Mouse (Mus musculus): ENCODE measurements around the gene Olfr620.

Olfr620 gene

DNA sequence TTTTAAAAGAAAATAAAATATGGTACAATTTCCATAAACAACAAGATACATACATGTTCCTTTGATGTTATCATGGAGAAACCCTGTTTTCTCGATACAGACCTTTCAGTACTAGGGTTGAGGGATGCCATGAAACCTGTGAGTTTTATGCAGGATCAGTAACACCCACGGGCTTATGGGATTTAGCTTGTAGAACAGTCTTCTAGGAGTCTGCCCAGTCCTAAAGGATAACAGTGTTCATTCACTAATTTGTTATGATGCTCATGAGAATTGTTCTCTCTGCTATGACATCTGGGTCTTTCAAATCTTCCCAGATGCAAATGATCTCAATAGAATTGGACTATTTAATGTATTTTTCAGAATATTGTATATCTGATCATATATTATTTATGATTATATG lies at the start of gene Olfr620:
Gene Olfr620, minus strand, starts transcription at position 101 of the 400 bp plus-strand sequence.
- DNase-seq (ENCODE audit: low spot score in 2 of 2) = no peak

DNA sequence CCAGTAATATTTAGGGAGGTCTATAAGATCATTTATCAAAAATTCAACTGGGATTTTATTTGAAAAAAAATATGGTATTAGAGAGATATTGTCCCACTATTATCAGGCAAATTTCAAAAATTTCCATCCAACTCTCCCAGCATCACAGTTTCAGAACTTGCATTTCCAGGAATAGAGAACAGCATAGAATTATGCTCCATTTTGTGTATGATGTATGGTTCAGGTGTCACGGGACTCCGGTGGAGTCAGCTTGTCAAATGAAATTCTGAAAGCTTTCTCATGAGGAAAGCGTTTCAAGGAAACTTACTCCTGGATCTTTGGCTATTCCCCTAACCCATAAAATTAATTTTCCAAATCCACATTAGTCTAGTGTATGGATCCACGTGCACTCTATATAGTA lies 31.7 kb upstream of the Olfr620 start:
- DNase-seq (ENCODE audit: low spot score in 2 of 2) = no peak

DNA sequence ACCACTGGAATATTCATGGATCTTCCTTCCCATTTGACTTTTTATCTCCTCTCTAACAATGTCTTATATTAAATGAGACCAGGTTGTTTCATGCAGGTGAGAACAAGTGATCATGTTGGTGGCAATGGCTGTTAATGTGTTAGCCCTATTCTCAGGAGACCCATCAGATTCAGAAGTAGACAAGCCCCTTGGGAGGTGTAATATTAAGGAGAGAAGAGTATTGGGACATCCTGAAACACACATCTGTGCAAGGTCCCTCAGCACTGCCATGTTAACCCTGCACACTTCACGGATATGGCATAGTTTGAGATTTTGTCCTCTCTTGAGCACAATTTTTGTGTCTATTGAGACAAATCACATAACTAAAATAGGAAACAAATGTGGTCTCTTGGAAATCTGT lies 30.3 kb upstream of the Olfr620 start, which contains the start of gene Olfr622:
Gene Olfr622, minus strand, starts transcription at position 101 of the 400 bp plus-strand sequence.
- DNase-seq (ENCODE audit: low spot score in 2 of 2) = no peak

DNA sequence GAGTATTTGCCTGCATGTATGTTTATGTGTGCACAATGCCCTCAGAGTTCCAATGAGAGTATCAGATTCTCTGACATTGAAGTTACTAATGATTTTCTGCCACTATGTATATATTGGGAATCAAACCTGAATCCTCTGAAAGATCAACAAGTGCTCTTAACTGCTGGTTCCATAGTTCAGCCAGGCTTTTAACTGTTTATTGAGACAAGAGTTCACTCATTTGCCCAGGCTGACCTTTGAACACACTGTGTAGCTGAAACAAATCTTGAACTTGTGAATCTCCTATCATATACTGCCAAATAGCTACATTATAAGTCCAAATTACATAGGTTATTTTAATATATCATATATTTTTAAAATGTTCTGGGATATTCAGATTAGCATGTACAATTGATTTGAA lies 24.5 kb upstream of the Olfr620 start:
- no peak for DNase-seq (ENCODE audit: low spot score in 2 of 2)

DNA sequence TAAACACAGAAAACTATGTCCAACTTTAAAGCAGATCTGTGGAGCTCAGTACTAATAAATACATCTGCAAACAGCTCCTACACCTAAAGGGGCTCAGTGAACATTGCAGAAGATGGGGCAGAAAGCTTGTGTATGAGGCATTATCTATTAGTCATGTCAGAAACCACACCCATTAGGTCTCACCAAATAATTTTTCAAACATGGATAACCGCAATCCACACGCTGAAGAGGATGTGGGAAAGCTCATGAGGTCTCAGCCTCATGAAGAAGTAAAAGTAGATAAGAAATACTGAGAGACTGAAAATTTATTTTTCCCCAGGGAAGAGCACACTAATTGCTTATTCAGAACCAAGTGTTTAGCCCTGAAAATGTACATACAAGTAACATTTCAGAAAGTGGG lies 4.9 kb downstream of the Olfr620 start:
- DNase-seq (ENCODE audit: low spot score in 2 of 2) = no peak

DNA sequence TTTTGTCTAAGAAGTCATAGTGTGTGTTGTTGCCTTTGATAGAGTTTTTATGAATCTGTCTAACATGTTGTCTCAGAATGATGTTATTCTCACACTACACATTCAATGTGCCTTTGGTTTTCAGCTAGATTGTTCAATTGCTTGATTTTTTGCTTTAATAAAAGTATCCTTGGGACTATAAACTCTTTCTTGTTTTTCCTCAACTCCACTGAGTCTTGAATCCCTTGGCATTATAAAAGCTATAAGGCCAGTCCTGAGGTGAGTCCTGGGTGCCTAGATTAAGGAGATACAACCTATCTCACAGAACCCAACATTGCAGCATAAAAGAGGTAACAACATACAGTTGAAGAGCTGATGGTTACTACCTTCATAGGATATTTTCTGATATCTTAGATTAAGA lies 12.1 kb downstream of the Olfr620 start, which contains the start of gene Olfr619:
Gene Olfr619, plus strand, starts transcription at position 301 of the 400 bp plus-strand sequence.
- no peak for DNase-seq (ENCODE audit: low spot score in 2 of 2)

DNA sequence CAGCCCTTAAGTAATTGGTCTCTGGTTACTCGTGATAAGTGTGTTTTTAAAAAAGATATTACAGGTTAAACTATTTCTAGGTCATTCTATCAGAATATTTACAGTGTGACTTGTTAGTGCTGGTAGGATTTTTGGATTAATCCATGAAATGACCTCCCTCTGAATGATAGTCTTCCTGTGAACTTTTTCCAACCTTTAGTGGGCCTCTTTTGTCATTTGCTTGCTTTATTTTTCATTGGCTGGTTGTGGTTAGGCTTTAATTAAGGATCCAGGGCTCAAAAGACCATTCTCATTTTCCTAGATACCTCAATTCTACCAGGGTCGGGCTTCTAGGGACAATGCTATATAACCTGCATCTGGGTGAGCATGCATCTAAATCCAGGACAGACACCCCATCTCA lies 22.5 kb downstream of the Olfr620 start, which contains the start of gene Olfr618:
Gene Olfr618, plus strand, starts transcription at position 301 of the 400 bp plus-strand sequence.
- DNase-seq (ENCODE audit: low spot score in 2 of 2) = no peak

DNA sequence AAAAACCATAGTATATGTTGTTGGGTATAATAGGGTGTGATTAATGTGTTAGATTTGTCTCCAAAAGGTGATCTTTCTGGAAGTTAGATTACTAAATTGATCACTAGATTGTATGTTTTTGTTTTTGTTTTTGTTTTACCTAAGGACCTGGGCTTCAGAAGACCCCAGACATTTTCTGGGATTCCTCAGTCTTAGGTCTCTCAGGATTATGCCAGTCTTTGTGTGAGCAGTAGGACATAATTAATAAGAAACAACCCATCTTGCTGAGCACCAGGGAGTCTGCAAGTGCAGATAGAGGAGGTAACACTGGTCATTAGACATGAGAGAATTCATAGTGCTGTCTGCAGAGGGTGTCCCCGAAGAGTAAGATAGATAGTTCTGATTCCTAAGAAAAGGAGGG lies 39.6 kb downstream of the Olfr620 start, which contains the start of gene Olfr617:
Gene Olfr617, plus strand, starts transcription at position 301 of the 400 bp plus-strand sequence.
- DNase-seq (ENCODE audit: low spot score in 2 of 2) = no peak

DNA sequence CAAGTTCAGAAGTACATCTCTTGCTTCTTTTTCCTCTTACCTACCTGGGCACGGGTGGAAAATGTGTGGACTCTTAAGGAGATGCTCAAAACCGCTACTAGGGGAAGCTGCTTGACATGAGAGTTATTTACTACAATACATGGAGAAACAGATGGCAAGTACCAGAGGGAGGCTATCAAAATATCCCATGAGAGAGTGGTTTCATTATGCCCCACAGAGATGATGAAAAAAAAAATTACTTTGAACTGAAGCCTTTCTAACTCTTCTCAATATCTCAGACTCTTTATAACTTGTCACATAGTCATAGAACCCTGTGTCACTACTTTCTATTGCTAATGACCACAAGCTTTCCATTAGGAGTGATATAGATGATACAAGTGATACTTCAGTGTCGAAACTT lies 43.3 kb downstream of the Olfr620 start, which contains the start of gene Olfr616:
Gene Olfr616, minus strand, starts transcription at position 101 of the 400 bp plus-strand sequence.
- DNase-seq (ENCODE audit: low spot score in 2 of 2) = no peak

DNA sequence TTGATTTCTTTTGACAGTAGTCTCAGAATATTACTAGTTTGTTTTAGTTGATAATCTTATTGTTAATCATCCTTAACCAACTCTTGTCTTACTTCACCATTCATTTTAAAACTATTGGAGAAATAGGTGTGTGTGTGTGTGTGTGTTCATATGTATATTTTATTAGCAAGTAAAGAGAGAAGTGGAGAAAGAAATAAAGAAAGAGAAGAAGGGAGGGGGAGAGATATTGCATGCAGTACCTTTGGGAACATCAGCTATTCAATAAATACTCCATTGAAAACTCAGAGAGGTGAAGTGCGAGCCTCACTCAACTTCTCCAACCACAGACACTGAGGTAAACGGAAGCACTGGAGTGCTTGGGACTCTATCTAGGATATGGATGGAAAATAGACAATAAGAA lies 56.6 kb downstream of the Olfr620 start, which contains the start of gene Olfr615:
Gene Olfr615, plus strand, starts transcription at position 301 of the 400 bp plus-strand sequence.
- no peak for DNase-seq (ENCODE audit: low spot score in 2 of 2)

Measured in spleen, postnatal 36 days (tissue).